Mouse (Mus musculus) embryonic facial prominence, embryonic 11.5 days (tissue): ENCODE data around the gene Rbm43. TPM values are rescaled to one million over a fixed set of nuclear protein-coding genes. Genes with fewer than 3 reads are reported as not detected.

Source experiments
- ATAC-seq: fragments of 200-750 bp; cut with Nextera tagmentation; replicated peaks from 2 replicates; pipeline ENCODE4 v1.8.0; 2017; ENCODE audit warnings: low read depth; ENCODE audit not compliant: insufficient number of reproducible peaks, low FRiP score, low TSS enrichment
- DNase-seq: peaks from one replicate; pipeline ENCODE4 v3.0.0-alpha.2; 2015; ENCODE audit warnings: low spot score
- H3K27ac ChIP-seq: fragments of 300-500 bp; sonication (generic); replicated peaks from 2 replicates; pipeline ENCODE4 v1.5.1; 2014; ENCODE audit warnings: mild to moderate bottlenecking, low read depth, low read length, control low read depth
- H3K27me3 ChIP-seq: fragments of 300-500 bp; sonication (generic); 2 replicates; pipeline ENCODE4 v1.6.1; 2014; ENCODE audit warnings: mild to moderate bottlenecking, low read length, moderate library complexity, mixed read lengths; ENCODE audit not compliant: control insufficient read depth, insufficient read depth
- H3K36me3 ChIP-seq: fragments of 300-500 bp; sonication (generic); replicated peaks from 2 replicates; pipeline ENCODE4 v1.6.1; 2014; ENCODE audit warnings: low read depth, mild to moderate bottlenecking, low read length, moderate library complexity, mixed read lengths; ENCODE audit not compliant: control insufficient read depth, insufficient read depth
- H3K4me1 ChIP-seq: fragments of 300-500 bp; sonication (generic); 2 replicates; pipeline ENCODE4 v1.6.1; 2014; ENCODE audit warnings: low read length, mixed read lengths; ENCODE audit not compliant: control insufficient read depth, insufficient read depth
- H3K4me2 ChIP-seq: fragments of 300-500 bp; sonication (generic); 2 replicates; pipeline ENCODE4 v1.6.1; 2014; ENCODE audit warnings: low read depth, mild to moderate bottlenecking, control low read depth, low read length, moderate library complexity
- H3K4me3 ChIP-seq: fragments of 300-500 bp; sonication (generic); 2 replicates; pipeline ENCODE4 v1.5.1; 2014; ENCODE audit warnings: low read depth, low read length, control low read depth
- H3K9ac ChIP-seq: fragments of 300-500 bp; sonication (generic); replicated peaks from 2 replicates; pipeline ENCODE4 v1.6.1; 2014; ENCODE audit warnings: mild to moderate bottlenecking, control low read depth, low read length
- H3K9me3 ChIP-seq: fragments of 300-500 bp; sonication (generic); replicated peaks from 2 replicates; pipeline ENCODE4 v1.6.1; 2016; ENCODE audit warnings: mild to moderate bottlenecking, low read length, inconsistent platforms, mixed read lengths; ENCODE audit not compliant: control insufficient read depth
- WGBS: fragments of 180-500 bp; shearing (Covaris S2); extraction: QIAGEN DNeasy Blood & Tissue Kit; methylation state at CpG from one replicate; pipeline ENCODE4 v1.1.7; 2014; 5-methylcytosine and 5-hydroxymethylcytosine counted together
- polyA plus RNA-seq: library from polyadenylated mRNA; unstranded; fragments of >200 nt; fragmentation: Nextera tagmentation; extraction: Ambion mirVana; gene quantifications from 2 replicates; pipeline ENCODE4 v1.2.1, GENCODE M21; 2014

Rbm43 gene
- polyA plus RNA-seq, 1 experiment from 2014 or later: 12.9 TPM

DNA sequence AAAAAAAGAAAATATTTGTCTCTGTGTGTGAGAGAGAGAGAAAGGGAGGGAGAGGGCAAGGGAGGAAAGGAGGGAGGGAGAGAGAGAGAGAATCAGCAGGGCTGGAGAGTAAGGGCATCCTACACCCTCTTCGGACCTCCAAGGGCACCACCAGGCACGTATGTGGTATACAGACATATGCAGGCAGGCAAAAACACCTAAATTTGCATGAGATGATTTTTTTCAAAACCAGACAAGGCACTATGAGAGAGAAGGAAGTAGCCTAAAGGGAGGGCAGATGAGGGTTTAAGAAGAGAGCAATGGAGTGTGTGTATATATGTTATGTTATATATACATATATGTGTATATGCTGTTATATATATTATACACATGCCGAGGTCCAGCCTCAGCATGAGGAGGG is 32.3 kb upstream of the Rbm43 start:
- Histone ChIP-seq H3K27ac (no peak overlapping the region), H3K9me3 (no peaks in the 10 kb centered on the region), H3K4me1 (no peaks in the 10 kb centered on the region), H3K4me3 (no peak overlapping the region), H3K4me2 (no peak overlapping the region), H3K9ac (no peak overlapping the region), H3K36me3 (no peaks in the 10 kb centered on the region), H3K27me3 (no peaks in the 10 kb centered on the region)
- no peak for DNase-seq
- no peak for ATAC-seq
- 78% methylated on average over 3 of the region's 3 CpGs for WGBS

DNA sequence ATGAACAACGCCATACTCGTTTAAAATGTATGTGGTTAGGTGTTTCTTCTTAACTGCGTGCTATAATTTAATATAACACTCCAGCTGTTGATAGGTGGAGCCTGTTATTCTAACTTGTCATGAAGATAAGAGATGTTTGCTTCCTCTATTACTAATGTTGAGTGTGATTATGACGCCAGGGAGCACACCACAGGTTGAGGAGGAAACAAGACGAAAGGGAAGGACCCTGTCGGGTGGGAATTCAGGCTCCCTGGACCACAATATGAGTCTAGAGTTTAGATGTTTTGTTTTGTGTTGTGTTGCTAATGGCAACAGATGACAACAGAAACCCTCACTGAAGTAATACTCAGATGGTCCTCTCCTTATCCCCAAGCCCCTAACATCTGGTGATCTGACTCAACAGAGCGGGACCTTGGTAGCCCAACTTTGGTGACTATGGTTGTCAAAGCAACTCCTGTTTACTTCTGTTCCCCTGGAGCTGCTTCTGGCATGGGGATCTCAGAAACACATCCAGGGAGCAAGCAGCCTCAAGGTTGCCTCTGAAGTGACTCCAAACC is 18.8 kb upstream of the Rbm43 start:
- no peak overlapping the region for H3K9ac ChIP-seq
- DNase-seq (no peak), ATAC-seq (no peak)
- no peaks in the 10 kb centered on the region for H3K9me3 ChIP-seq
- H3K4me3 ChIP-seq: no peak overlapping the region
- no peaks in the 10 kb centered on the region for H3K27me3 ChIP-seq
- no peaks in the 10 kb centered on the region for H3K4me1 ChIP-seq
- no peak overlapping the region for H3K4me2 ChIP-seq
- H3K36me3 ChIP-seq: no peaks in the 10 kb centered on the region
- 89% methylated on average over 7 of the region's 7 CpGs for WGBS
- no peak overlapping the region for H3K27ac ChIP-seq

DNA sequence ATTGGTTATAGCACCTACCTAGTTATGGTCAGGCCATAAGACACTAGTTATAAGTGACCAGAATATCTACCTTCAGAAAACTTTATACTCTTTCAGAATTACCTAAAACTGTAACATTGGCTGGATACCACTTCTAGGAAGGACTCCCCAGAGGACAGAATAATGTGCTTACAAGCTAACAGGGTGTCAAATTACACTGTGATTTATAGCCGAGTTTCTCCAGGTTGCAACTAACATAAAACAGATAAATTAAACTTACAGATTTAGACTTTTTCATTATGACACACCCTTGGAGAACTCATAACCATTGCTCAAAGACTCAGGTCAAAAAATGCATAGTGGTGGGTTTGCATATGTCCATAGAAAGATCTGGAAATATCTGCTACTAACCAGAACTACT is 15.9 kb upstream of the Rbm43 start:
- H3K27ac ChIP-seq: no peak overlapping the region
- no peaks in the 10 kb centered on the region for H3K27me3 ChIP-seq
- H3K4me3 ChIP-seq: no peak overlapping the region
- ATAC-seq: no peak
- DNase-seq: no peak
- H3K9me3 ChIP-seq: no peaks in the 10 kb centered on the region
- H3K36me3 ChIP-seq: no peaks in the 10 kb centered on the region
- no peak overlapping the region for H3K4me2 ChIP-seq
- no peak overlapping the region for H3K9ac ChIP-seq
- WGBS: 23% methylated on average over 1 of the region's 1 CpGs
- no peaks in the 10 kb centered on the region for H3K4me1 ChIP-seq

DNA sequence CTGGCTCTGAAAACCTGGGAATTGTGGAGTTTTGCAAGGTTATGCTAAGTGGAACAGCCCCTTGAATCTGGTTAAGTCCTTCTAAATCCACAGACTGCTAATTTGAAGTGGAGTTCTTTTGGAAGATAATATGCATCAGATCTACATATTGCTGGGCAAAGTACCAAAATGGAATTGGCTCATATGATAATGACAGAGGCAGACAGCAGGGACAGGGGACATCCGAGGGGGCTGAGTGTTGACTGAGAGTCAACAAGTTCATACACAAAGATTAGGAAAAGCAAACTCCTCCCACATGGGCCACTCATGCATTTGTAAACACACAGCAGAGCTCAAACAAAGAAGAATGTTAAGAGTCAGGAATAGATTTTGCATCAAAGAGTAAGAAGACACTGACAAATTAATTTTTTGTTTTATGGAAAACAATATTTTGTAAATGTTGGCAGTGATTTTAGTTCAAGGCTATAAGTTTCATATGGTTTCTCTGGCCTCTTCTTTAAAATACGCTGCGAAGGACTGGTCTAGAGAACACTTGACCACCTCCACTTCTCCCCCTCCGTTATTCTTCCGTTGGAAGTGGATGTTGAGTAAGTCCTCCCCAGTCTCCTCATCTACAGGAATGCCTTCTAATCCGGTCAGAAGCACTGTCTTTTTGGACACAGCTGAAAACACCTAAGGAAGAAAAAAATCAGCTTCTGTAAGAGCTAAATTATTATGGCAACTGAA is 13.3 kb upstream of the Rbm43 start:
- Histone ChIP-seq H3K4me1 (no peaks in the 10 kb centered on the region), H3K4me2 (no peak overlapping the region), H3K4me3 (no peak overlapping the region), H3K9me3 (no peaks in the 10 kb centered on the region), H3K27me3 (no peaks in the 10 kb centered on the region), H3K9ac (no peak overlapping the region), H3K36me3 (no peaks in the 10 kb centered on the region), H3K27ac (no peak overlapping the region)
- WGBS: 79% methylated on average over 6 of the region's 6 CpGs
- ATAC-seq (no peak), DNase-seq (no peak)

DNA sequence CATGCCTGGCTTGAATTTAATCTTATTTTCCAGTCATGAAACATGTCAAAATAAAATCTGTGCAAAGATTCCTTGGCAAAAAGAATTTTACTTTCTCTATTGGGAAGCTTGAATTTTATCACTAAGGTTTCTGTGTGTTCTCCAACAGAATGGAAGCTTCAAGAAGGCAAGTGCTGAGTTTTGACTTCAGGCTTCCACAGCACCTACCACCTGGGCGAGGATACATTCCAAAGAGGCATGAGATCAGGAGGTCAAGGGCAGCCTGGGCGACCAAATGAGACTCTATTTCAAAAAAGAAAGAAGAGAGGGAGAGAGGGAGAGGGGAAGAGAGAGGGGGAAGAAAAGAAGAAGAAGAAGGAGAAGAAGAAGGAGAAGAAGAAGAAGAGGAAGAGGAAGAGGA is 10.8 kb upstream of the Rbm43 start:
- no peak overlapping the region for H3K4me2 ChIP-seq
- ATAC-seq (no peak), DNase-seq (no peak)
- no peaks in the 10 kb centered on the region for H3K4me1 ChIP-seq
- H3K9ac ChIP-seq: no peak overlapping the region
- no peaks in the 10 kb centered on the region for H3K9me3 ChIP-seq
- H3K27me3 ChIP-seq: no peaks in the 10 kb centered on the region
- 64% methylated on average over 2 of the region's 2 CpGs for WGBS
- no peak overlapping the region for H3K4me3 ChIP-seq
- no peak overlapping the region for H3K27ac ChIP-seq
- no peaks in the 10 kb centered on the region for H3K36me3 ChIP-seq

DNA sequence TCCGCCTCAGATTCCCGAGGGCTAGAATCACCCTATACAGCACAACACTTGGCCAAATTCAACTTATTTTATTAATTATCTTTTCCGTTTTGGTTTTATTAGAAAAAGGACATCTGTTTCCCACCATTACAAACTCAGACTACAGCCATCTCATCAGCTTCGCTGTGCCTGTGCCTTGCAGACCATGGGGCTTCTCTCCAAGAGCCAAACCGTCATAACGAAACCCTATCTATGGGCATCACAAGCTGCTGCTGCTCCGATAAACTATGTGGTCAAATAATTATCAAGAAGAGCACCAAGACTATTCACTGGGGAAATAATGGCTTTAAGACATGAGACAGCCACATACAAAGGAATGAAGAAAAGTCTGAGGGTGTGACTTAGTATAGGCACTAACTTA is 6.9 kb upstream of the Rbm43 start:
- Histone ChIP-seq H3K4me1 (no peaks in the 10 kb centered on the region), H3K4me3 (no peak overlapping the region), H3K27me3 (no peaks in the 10 kb centered on the region), H3K9me3 (no peaks in the 10 kb centered on the region), H3K9ac (no peak overlapping the region), H3K27ac (no peak overlapping the region), H3K4me2 (no peak overlapping the region), H3K36me3 (no peaks in the 10 kb centered on the region)
- 88% methylated on average over 7 of the region's 7 CpGs for WGBS
- ATAC-seq (no peak), DNase-seq (no peak)

DNA sequence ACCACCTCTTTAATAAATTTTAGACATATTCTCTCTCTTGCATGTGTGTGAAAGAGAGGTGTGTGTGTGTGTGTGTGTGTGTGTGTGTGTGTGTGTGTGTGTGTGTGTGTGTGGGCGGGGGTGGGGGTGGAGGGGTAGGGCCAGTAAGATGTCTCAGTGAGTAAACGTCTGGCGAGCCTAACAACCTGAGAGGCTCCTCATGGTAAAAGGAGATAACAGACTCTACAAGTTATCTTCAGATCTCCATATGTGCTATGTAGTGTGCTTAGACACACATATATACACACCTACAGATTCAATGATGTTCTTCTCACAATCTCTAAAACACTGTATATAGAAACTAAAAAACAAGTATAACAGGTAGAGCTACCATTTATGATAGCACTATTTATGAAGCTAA is 3.8 kb upstream of the Rbm43 start:
- Histone ChIP-seq H3K4me3 (no peak overlapping the region), H3K4me1 (no peaks in the 10 kb centered on the region), H3K36me3 (no peaks in the 10 kb centered on the region), H3K4me2 (no peak overlapping the region), H3K9me3 (no peaks in the 10 kb centered on the region), H3K9ac (no peak overlapping the region), H3K27me3 (no peaks in the 10 kb centered on the region), H3K27ac (no peak overlapping the region)
- ATAC-seq: no peak
- 71% methylated on average over 3 of the region's 3 CpGs for WGBS
- no peak for DNase-seq

DNA sequence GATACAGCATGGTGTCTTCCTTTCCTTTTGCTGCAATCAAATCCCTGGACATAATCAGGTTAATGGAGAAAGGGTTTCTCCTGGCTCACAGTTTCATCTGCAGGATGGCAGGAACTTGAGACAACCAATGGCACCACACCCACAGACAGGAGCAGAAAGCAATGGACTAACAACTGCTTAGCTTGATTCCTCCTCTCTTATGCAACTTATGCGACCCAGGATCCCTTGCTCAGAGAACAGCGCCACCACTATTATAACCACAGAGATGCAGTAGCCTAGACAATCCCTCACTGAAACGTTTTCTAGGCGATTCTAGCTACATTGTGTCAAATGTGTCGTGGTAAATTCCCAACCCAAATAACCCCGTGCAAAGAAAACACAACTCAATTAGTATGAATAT is 2.0 kb upstream of the Rbm43 start:
- no peak overlapping the region for H3K27ac ChIP-seq

More for the DNA sequence above, 2.0 kb upstream of the Rbm43 start:
- Histone ChIP-seq H3K4me3 (no peak overlapping the region), H3K9ac (no peak overlapping the region), H3K36me3 (no peaks in the 10 kb centered on the region), H3K27me3 (no peaks in the 10 kb centered on the region), H3K9me3 (no peaks in the 10 kb centered on the region), H3K4me1 (no peaks in the 10 kb centered on the region), H3K4me2 (no peak overlapping the region)
- no peak for DNase-seq
- WGBS: 60% methylated on average over 6 of the region's 6 CpGs
- ATAC-seq: no peak
